26 mouse cellular contexts compared by ENCODE assay signal in genomic region chr7:71464127-71464526, GRCm38 (mm10).
DNase-seq lines count a peak whose midpoint lies in the region; ATAC-seq and TF ChIP-seq lines count a peak whose summit lies in the region.
"Had no signal": no experiment of that assay in that cellular context is flagged by ENCODE, and none has a peak within 500 bp of the region (broad histone marks: within the 10 kb centered on the region; RNA-seq: fewer than 3 reads in every experiment).

No protein-coding gene starts in this region.

- no peak for TF ChIP-seq POLR2A in lung, adult 2 months (IDR thresholded peaks at IDR 0.05; ENCODE audit: borderline replicate concordance, extremely low read depth, low read depth, low read length)

- DNase-seq in lung, embryonic 14.5 days: peak; percentile 38
- no peak for DNase-seq in lung, adult 2 months
- peak; percentile 65 for DNase-seq in lung, postnatal 0 days (ENCODE audit: low spot score)
- DNase-seq in lung, postnatal 14 days: no peak
- DNase-seq in lung, postnatal 36 days: peak; percentile 51
- DNase-seq: adrenal gland, adult 8-10 months; adrenal gland, postnatal 25 days; B cell, adult 2 months; cerebellum, adult 11-12 months; cerebellum, adult 8-10 months; cerebellum, postnatal 10 days; cerebellum, postnatal 36 days; forebrain, postnatal 0 days; gastrocnemius, adult 2 months; gastrocnemius, postnatal 14 days; heart, adult 11 months had no signal

- no peak for TF ChIP-seq CTCF in lung, embryonic 14.5 days (IDR thresholded peaks at IDR 0.05; ENCODE audit: low read depth)
- TF ChIP-seq CTCF in lung, adult 2 months (IDR thresholded peaks at IDR 0.05; ENCODE audit: insufficient read depth, low read length): no peak
- TF ChIP-seq CTCF in lung, postnatal 0 days (IDR thresholded peaks at IDR 0.05): no peak

- peak; percentile 89 for TF ChIP-seq EP300 in lung, postnatal 0 days (IDR thresholded peaks at IDR 0.05)

- no peak overlapping the region for H3K4me3 ChIP-seq in lung, embryonic 14.5 days (ENCODE audit: low read depth, low read length)
- no peak overlapping the region for H3K4me3 ChIP-seq in lung, adult 2 months (replicated peaks; ENCODE audit: extremely low read depth, low read depth, low read length)
- no peak overlapping the region for H3K4me3 ChIP-seq in lung, postnatal 0 days (ENCODE audit: low read depth, low read length)
- no peak overlapping the region for H3K4me3 ChIP-seq in kidney, embryonic 15.5 days (replicated peaks)
- H3K4me3 ChIP-seq: embryonic facial prominence, embryonic 12.5 days; embryonic facial prominence, embryonic 15.5 days; gastrocnemius, adult 2 months; hindbrain, embryonic 12.5 days had no signal

- H3K36me3 ChIP-seq in lung, embryonic 14.5 days (ENCODE audit: insufficient read depth): no peaks in the 10 kb centered on the region
- no peaks in the 10 kb centered on the region for H3K36me3 ChIP-seq in lung, postnatal 0 days (ENCODE audit: insufficient read depth, low read length)
- no peaks in the 10 kb centered on the region for H3K36me3 ChIP-seq in kidney, embryonic 15.5 days
- H3K36me3 ChIP-seq: embryonic facial prominence, embryonic 12.5 days; embryonic facial prominence, embryonic 15.5 days; G1E; hindbrain, embryonic 12.5 days had no signal

- no peak overlapping the region for H3K9ac ChIP-seq in lung, embryonic 14.5 days
- no peak overlapping the region for H3K9ac ChIP-seq in lung, postnatal 0 days (replicated peaks; ENCODE audit: low read depth)
- no peak overlapping the region for H3K9ac ChIP-seq in kidney, embryonic 15.5 days
- H3K9ac ChIP-seq: embryonic facial prominence, embryonic 12.5 days; embryonic facial prominence, embryonic 15.5 days; forebrain, postnatal 0 days; hindbrain, embryonic 12.5 days had no signal

- peaks cover 12% of the 10 kb centered on the region; the same call in 1 of the 2 replicates for H3K4me1 ChIP-seq in lung, embryonic 14.5 days (ENCODE audit: insufficient read depth)
- H3K4me1 ChIP-seq in lung, adult 2 months (ENCODE audit: control insufficient read depth, insufficient read depth, low read length): no peaks in the 10 kb centered on the region; the same call in none of the 2 replicates
- H3K4me1 ChIP-seq in lung, postnatal 0 days (ENCODE audit: insufficient read depth, low read depth, low read length): peaks cover 6% of the 10 kb centered on the region; the same call in 1 of the 2 replicates
- H3K4me1 ChIP-seq in kidney, embryonic 15.5 days: peaks cover 4% of the 10 kb centered on the region
- H3K4me1 ChIP-seq: embryonic facial prominence, embryonic 12.5 days; embryonic facial prominence, embryonic 15.5 days; hindbrain, embryonic 12.5 days had no signal

- H3K9me3 ChIP-seq in lung, embryonic 14.5 days (ENCODE audit: low read depth, low read length): no peaks in the 10 kb centered on the region
- H3K9me3 ChIP-seq in lung, postnatal 0 days (ENCODE audit: low read length): no peaks in the 10 kb centered on the region
- no peaks in the 10 kb centered on the region for H3K9me3 ChIP-seq in kidney, embryonic 15.5 days (replicated peaks)
- H3K9me3 ChIP-seq: embryonic facial prominence, embryonic 12.5 days; embryonic facial prominence, embryonic 15.5 days; hindbrain, embryonic 12.5 days had no signal

- peak; percentile 82 for ATAC-seq in lung, embryonic 14.5 days (ENCODE audit: insufficient read depth)
- peak; percentile 75 for ATAC-seq in lung, postnatal 0 days
- ATAC-seq in kidney, embryonic 15.5 days (replicated peaks; ENCODE audit: low FRiP score): no peak
- ATAC-seq: activated CD4-positive, CD25-positive, alpha-beta regulatory T cell, adult 4 months; forebrain, embryonic 14.5 days; forebrain, postnatal 0 days; hindbrain, embryonic 16.5 days had no signal

- H3K27me3 ChIP-seq in lung, embryonic 14.5 days (ENCODE audit: insufficient read depth, low read length): no peaks in the 10 kb centered on the region
- H3K27me3 ChIP-seq in lung, postnatal 0 days (replicated peaks; ENCODE audit: insufficient read depth, low read length): no peaks in the 10 kb centered on the region
- H3K27me3 ChIP-seq in kidney, embryonic 15.5 days: no peaks in the 10 kb centered on the region
- H3K27me3 ChIP-seq: CH12.LX; embryonic facial prominence, embryonic 12.5 days; embryonic facial prominence, embryonic 15.5 days; hindbrain, embryonic 12.5 days had no signal

- no peak overlapping the region for H3K4me2 ChIP-seq in lung, embryonic 14.5 days
- no peak overlapping the region for H3K4me2 ChIP-seq in lung, postnatal 0 days (replicated peaks; ENCODE audit: low read depth, low read length)
- no peak overlapping the region for H3K4me2 ChIP-seq in kidney, embryonic 15.5 days
- H3K4me2 ChIP-seq: embryonic facial prominence, embryonic 12.5 days; embryonic facial prominence, embryonic 15.5 days; heart, embryonic 11.5 days; hindbrain, embryonic 12.5 days had no signal

- H3K27ac ChIP-seq in lung, embryonic 14.5 days (ENCODE audit: low read depth): 0 out of 2 replicates have a peak overlapping the region, but pooled peaks have one; percentile 34
- H3K27ac ChIP-seq in lung, postnatal 0 days (ENCODE audit: low read length): no peak overlapping the region
- H3K27ac ChIP-seq in kidney, embryonic 15.5 days: no peak overlapping the region
- H3K27ac ChIP-seq: embryonic facial prominence, embryonic 12.5 days; embryonic facial prominence, embryonic 15.5 days; gastrocnemius, adult 2 months; hindbrain, embryonic 12.5 days had no signal

Comparison
In these comparisons a context has a peak if more than half of its experiments do, and no peak if none do; other contexts are left out.
1. DNase-seq: peak in lung, embryonic 14.5 days (single experiment), lung, postnatal 0 days (single experiment) and lung, postnatal 36 days (single experiment); none in lung, adult 2 months (single experiment) and lung, postnatal 14 days (single experiment).